Mouse (Mus musculus) retina, embryonic 14.5 days (tissue): ENCODE results near the gene Tpcn1.

ENCODE experiments used
- DNase-seq: peaks from one replicate; pipeline ENCODE4 v3.0.0-alpha.2; 2015; ENCODE audit warnings: low spot score

Tpcn1 gene

GRCm38 (mm10) chr5:120558762-120559161 lies 29.7 kb downstream of the Tpcn1 start:
- DNase-seq, result no peak

- no peak for DNase-seq
These were observed 30.4 kb downstream of the Tpcn1 start for GRCm38 (mm10) chr5:120558041-120558440.

- DNase-seq, result no peak
These were observed 32.6 kb downstream of the Tpcn1 start for GRCm38 (mm10) chr5:120555871-120556270.

- DNase-seq, result no peak
These were observed 37.8 kb downstream of the Tpcn1 start for GRCm38 (mm10) chr5:120550673-120551072.

GRCm38 (mm10) chr5:120550137-120550536 lies 38.3 kb downstream of the Tpcn1 start:
- DNase-seq, result no peak

GRCm38 (mm10) chr5:120548236-120548850 lies 40.1 kb downstream of the Tpcn1 start:
- no peak for DNase-seq

- DNase-seq, result no peak
These were observed 51.8 kb downstream of the Tpcn1 start for GRCm38 (mm10) chr5:120536632-120537031.

- no peak for DNase-seq
These were observed 52.4 kb downstream of the Tpcn1 start for GRCm38 (mm10) chr5:120536046-120536445.

- DNase-seq, result no peak
These were observed 53.8 kb downstream of the Tpcn1 start for GRCm38 (mm10) chr5:120534686-120535075.

- no peak for DNase-seq
These were observed 54.3 kb downstream of the Tpcn1 start for GRCm38 (mm10) chr5:120534071-120534685.

GRCm38 (mm10) chr5:120531631-120532030 lies 56.8 kb downstream of the Tpcn1 start:
- no peak for DNase-seq

- no peak for DNase-seq
These were observed 61.0 kb downstream of the Tpcn1 start for GRCm38 (mm10) chr5:120527296-120527964.

GRCm38 (mm10) chr5:120526311-120526710 lies 62.2 kb downstream of the Tpcn1 start:
- no peak for DNase-seq

- DNase-seq, result peak; percentile 52
These were observed 62.7 kb downstream of the Tpcn1 start for GRCm38 (mm10) chr5:120525737-120526136.

GRCm38 (mm10) chr5:120524736-120525135 lies 63.7 kb downstream of the Tpcn1 start:
- no peak for DNase-seq

GRCm38 (mm10) chr5:120522649-120523048 lies 65.8 kb downstream of the Tpcn1 start:
- no peak for DNase-seq

- no peak for DNase-seq
These were observed 70.9 kb downstream of the Tpcn1 start for GRCm38 (mm10) chr5:120517552-120517951.

GRCm38 (mm10) chr5:120516221-120516984 lies 72.1 kb downstream of the Tpcn1 start:
- no peak for DNase-seq

GRCm38 (mm10) chr5:120515451-120515850 lies 73.0 kb downstream of the Tpcn1 start:
- no peak for DNase-seq

GRCm38 (mm10) chr5:120514754-120515153 lies 73.7 kb downstream of the Tpcn1 start:
- DNase-seq, result no peak

- no peak for DNase-seq
These were observed 74.3 kb downstream of the Tpcn1 start for GRCm38 (mm10) chr5:120514031-120514677.

- no peak for DNase-seq
These were observed 75.4 kb downstream of the Tpcn1 start for GRCm38 (mm10) chr5:120512911-120513555.
